Mouse (Mus musculus) kidney, adult 8-10 months (tissue): Measurements from ENCODE around the gene Btbd8.

Source experiments
- DNase-seq, 2 experiments: peaks; one replicate each; pipeline ENCODE4 v3.0.0; 2022

Btbd8 gene

DNA sequence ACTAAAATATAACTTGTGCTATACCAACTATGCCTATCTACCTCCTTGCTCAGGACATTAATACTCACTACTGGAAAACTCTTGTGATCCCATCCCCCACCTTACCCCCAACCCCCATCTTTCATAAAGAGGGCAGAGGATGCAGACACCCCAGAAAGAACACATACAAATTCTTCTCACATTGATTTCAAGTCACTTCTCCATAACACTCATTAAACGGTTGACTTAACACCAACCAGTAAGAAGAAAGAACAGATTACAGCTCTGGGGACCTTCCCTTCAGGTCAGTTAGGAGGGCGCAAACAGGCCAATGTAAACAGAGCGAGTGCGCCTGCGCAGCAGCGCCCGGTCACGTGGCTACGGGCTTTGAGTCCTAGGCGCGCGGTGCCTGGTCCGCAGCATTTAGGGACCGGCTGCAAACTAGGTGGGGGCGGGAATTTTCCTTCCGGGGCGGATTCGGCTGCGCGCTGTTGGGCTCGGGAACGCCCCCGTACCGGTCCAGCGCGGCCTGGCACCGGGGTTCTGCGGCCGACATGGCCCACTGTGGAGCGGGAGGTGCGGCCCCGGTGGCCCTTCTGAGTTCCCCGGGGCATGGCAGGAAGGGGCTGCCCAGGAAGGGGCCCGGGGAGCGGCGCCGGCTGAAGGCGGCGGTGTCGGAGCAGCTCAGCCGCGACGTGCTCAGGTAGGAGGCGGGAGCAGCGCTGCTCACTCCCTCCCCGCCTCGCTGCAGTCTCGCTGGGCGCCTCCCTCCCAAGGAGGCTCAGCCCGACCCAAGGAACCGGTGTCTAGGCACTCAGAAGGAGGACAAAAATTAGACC, at the start of gene Btbd8:
Gene Btbd8, plus strand, starts transcription at position 534 of the 818 bp plus-strand sequence.
- peak; percentile 93 to 94 for DNase-seq

DNA sequence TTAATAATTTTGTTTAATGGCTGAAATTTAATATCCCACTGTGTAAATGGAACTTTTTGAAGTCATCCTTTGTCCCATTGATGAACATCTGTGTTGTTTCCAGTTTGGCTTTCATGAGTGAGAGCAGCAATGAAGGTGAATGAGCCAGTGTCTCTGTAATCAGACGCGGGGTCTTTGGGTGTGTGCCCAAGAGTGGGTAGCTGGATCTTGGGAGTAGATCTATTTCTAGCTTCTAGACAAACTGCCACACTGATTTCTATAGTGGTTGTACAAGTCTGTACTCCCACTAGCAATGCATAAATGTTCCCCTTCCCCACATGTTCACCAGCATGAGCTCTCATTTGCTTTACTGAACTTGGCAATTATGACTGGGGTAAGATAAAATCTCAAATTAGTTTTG, 48.4 kb upstream of the Btbd8 start:
- no peak for DNase-seq

DNA sequence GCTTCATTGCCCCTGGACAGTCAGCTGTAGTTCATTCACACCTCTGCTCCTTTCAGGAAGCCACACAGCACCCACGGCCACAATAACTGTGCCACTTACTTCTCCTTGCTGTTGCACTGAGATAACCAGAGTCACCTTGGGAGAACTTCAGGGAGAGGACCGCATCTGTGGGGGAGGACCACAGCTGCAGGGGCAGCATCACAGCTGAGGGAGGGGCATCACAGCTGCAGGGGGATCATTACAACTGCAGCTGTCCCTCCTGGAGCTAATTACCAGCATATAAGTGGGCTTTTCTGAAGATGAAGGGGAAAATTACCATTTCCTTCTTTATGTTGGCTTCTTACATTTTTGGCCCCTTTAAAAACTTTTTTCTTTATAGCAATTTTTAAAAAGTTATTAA, 43.4 kb upstream of the Btbd8 start:
- no peak for DNase-seq

DNA sequence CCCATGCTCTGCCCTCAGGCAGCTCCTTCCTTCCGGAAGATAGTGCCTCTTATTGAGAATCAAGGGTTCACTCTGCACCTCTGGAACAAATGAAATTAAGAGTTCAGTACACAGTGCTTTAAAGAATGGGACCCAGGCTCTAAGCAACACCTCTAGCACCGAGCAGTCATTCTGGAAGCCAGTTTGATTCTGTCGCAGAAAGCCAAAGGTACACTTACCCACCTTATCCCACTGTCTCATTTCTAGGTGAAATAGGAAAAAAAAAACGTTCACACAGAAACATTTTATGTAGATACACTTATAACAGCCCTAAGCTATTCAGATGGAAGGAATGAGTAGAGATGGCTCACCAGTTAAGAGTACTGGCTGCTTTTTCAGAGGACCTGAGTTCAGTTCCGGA, 35.4 kb upstream of the Btbd8 start, which contains the start of gene Ephx4:
Gene Ephx4, plus strand, starts transcription at position 301 of the 400 bp plus-strand sequence.
- no peak for DNase-seq

DNA sequence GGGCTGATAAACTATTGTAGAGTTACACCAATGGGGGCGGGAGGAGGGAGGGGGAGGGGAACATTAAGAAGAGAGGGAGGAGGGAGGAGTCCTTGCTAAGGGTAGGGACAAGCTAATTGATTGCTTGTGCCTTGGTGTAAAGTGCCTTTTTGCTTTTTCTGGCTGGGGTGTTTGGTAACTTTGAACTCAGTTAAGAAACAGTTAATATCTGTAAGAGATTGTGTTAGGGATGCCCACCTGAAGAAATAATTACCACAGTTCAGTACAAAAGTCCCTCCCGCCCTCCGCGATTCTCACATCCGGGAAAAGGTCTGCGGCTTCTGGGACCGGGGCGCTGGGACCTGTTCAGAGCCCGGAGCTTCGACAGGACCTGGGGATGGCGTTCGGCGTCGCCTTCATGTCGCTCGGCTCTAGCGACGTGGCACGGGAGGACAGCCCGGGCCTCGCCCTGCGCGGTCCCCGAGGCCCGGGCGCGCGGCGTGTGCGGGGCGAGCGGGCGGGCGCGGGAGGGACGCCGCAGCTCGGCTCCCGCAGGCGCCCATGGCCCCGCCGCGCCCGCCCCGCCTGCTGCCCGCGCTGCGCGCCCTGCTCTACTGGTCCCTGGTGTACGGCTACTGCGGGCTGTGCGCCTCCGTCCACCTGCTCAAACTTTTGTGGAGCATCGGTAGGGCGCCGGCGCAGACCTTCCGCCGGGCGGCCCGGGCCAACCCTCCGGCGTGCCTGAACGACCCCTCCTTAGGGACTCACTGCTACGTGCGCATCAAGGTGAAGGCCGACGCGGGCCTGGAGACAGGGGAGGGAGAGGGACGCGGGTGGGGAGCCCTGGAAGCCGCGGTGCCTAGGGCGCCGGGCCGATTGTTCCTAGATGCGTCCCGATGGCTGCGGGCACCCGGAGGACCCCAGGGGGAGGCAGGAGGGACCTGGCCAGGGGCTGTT, 34.5 kb upstream of the Btbd8 start:
- DNase-seq: no peak

DNA sequence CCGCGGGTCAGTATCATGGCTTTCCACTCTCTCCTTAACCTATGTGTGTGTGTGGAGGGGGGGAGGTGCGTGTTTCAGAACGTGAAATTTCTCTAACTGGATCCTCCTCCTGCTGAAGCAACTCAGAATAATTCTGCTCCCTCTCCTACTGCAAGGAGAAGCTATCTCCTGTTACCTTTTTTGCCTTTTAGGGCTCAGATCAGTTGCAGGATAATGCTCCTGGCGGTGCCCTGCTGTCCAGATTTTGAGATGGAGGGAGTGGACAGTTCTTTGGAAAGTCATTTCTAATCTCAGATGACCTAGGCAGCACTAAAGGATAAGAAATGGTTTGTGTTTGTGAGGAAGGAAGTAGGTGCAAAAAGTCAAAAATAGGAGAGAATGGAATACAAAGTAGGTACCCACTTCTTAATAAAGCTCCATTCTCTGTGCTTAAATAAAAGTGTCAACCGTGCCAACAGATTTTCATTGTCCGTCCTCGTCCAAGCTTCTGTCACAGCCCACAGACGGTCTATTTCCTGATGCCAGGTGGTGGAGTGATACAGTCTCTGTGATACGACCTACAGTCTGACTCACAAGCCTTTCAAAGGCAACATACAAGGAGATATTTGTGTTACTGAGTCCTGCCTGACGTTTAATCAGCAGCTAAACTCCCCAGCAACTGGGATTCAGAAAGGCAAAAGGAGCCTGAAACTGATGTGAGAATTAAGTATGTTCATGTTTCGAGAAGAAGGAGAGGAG, 33.7 kb upstream of the Btbd8 start:
- DNase-seq: no peak

DNA sequence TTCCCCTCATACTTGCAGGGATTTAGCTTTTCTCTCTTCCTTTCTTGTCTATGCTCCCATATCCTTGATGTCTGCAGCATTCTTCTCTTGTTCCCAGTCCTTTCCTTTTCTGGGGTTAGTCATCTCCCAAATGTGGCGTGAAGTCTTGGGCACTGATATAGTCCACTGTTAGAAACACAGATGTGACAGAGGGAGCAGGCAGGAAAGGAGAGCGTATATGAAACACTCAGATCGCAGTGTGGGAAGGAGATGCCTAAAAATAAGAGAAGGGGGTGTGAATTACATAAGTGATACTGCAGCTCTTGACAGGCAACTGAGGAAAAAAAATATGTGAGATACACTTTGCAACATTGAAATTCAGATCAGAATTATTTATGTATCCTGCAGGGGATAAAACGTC, 32.4 kb upstream of the Btbd8 start:
- no peak for DNase-seq

DNA sequence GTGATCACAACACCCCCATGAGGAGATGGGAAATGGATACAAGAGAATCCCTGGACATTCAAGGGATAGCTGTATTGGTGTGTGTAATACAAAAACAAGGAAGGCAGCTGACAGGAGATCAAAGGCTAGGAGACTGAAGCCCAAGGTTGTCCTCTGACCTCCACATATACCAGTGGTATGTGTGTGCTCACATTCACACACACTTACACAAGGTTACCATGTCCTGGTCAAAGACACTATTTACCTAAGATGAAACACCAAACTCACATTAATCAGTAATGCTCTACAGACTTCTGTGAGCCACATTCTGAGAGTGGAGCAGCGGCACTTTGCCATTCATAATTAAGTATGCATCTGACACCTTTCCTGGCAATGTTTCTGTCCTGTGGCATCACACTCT, 27.5 kb upstream of the Btbd8 start:
- no peak for DNase-seq

DNA sequence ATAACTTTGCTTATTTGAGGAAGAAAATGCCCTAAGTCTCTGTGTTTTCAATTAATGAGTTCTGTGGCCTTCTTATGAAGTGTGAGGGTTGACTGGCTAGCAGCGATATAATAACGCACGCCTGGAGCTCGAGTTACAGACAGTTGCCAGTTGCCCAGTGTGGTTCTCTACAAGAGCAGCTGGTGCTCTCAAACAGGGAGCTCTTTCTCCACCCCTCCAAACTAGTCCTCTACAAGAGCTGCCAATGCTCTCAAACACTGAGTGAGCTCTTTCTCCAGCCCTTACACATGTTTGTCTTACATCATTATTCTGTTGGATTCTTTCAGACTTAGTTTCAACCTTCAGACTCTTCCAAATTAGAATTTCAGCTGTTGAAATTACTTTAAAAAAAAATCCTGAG, 26.5 kb upstream of the Btbd8 start:
- no peak for DNase-seq

DNA sequence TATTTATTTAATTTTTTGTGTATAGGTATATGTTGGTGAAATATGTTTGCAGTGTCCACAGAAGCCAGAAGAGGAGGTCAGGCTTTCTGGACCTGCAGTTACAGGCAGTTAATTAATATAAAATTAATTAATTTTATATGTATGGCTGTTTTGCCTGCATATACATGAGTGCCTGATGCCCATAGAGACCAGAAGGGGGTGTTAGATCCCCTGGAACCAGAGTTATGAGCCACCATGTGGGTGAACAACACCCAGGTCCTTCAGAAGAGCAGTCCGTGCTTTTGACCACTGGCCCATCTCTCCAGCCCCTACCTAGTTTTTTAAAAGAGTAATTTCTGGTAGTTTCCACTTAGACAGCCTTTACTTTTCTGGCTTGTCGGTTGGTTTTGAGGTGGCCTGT, 25.5 kb upstream of the Btbd8 start:
- no peak for DNase-seq

DNA sequence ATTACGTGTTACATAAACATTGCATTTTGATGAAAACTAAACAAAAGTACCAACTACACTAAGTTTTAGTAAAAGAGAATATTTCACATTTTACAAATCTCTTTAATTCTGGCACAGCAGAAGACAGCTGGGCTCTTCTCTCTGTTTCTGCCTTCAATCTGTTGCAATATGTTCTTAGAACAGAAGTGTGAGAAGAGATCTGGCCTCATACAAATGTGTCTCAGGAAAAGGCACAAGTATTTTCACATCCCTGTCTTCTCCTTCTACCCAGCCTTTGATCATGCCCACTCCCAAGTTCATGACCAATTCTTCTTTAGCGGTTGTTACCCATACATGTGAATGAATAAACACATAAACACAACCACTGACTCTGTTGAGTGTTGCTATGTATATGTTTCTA, 22.7 kb upstream of the Btbd8 start:
- DNase-seq: no peak

DNA sequence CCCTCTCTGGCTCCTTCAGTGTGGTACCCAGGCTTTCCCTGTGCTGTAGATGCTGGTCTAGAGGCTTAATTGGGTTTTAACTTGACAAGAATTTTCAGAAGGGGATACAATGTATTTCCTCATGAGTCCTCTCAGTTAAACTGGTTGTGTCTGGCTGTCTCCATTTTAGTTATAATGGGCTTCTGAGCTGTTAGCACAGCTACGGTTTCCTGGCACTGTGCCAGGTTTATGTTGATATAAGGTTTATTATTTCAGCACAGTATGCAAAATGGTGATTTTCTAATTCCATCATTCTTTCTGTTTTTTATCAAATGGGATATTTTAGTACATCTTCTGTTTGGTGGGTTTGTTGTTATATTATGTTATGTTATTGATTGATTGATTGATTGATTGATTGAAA, 16.1 kb upstream of the Btbd8 start:
- no peak for DNase-seq

DNA sequence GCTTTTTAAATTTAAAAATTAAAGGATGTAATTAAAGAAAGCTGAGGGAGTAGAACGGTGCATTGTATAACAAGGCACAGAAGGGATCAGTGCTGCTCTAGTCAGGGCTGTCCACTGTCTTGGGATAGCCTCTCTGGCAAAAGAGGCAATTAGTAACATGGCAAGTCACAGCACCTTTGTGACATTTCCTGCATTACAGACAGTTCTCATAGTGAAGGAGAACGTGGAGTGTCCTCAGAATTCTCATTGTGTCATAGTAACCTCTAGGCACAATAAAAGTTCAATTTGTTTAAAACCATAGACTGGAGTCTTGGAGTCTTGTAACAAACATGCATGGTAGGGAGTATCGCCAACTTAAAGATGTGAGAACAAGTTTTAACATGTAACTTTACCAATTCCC, 6.5 kb upstream of the Btbd8 start, which contains the start of gene Lpcat2b:
Gene Lpcat2b, plus strand, starts transcription at position 301 of the 400 bp plus-strand sequence.
- no peak for DNase-seq

DNA sequence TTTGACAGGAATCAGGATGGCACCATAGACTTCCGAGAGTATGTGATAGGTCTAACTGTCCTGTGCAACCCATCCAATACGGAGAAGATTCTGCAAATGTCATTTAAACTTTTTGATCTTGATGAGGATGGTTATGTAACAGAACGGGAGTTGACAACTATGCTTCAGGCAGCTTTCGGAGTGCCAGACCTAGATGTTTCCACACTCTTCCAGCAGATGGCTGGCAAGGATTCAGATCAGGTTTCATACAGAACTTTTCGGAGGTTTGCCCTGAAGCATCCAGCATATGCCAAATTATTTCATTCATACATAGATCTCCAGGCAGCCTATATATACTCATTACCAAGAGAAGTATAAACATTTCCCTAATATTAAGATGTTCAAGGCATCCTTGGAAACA, 3.8 kb upstream of the Btbd8 start:
- DNase-seq: no peak

DNA sequence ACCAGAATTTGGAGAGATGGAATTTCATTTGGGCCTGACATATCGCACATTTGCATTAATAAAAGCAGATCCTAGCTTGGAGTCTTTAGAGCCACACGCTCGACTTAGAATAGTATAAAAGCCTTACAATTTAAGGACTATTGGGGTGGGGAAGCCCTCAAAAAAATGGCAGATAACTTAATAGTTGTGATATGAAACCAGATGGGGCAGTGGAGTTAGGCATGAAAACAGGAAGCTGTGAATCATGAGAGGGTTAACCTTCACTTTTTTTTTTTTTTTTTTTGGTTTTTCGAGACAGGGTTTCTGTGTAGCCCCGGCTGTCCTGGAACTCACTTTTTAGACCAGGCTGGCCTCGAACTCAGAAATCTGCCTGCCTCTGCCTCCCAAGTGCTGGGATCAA, 1.6 kb upstream of the Btbd8 start:
- DNase-seq: no peak

DNA sequence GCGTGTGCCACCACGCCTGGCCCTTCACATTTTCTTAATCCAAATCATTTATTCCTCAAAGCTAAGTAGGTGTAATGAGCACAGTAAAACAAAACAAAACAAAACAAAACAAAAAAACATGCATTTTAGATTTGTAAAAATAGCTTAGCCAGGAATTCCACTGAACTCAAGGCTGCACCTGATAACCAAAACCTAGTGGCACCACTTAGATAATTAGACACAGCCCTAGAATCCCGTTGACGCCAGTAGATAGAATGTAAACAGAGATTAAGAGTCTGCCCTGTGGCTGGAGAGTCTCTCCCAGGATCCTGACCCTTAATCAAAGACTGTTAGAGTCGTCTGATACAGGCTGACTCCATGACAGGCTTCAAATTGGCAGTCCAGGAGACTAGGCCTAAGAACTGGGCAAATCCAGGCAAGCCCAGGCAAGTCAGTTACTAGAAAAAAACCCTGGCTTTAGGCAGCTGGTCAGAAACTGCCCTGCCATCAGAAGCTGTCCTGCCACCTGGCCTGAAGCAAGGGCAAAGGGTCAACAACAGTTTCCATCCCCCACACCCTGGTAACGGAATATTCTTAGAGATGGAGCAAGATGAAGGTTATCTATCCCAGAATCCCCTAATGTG, 1.1 kb upstream of the Btbd8 start:
- no peak for DNase-seq

DNA sequence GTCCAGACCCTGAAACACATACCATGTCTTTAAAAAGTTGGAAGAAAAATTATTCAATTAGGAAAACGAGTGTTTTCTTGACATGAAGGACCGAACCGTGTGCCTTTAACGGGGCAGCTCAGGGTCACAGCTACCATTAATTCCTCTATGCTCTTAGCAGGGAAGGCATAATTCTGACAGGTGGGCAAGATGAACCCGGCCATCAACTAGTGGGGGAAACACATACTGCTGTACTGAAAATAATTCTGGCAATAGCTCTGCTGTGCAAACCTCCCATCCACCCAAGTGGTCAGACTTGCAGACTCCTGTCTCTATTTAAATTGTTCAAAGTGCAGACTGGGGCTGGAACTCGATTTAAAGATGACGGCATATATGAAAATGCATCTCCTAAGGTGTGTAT, 556 bp downstream of the Btbd8 start:
- peak in 1 of 2 experiments; percentile 5 for DNase-seq

DNA sequence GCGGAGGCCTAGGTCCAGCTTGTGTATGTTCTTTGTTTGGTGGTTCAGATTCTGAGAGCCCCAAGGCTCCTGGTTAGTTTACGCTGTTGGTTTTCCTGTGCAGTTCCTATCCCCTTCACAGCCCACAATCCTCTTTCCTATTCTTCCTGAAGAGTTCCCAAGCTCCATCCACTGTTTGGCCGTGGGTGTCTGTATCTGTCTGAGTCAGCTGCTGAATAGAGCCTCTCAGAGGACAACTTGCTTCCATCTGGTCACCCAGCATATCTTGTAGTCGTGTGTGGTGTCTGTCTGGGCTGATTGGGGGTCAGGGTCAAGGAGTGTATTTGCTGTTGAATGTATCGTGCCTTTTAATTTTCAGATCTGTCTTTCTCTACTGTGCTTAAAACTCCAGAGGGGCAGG, 4.1 kb downstream of the Btbd8 start:
- no peak for DNase-seq

DNA sequence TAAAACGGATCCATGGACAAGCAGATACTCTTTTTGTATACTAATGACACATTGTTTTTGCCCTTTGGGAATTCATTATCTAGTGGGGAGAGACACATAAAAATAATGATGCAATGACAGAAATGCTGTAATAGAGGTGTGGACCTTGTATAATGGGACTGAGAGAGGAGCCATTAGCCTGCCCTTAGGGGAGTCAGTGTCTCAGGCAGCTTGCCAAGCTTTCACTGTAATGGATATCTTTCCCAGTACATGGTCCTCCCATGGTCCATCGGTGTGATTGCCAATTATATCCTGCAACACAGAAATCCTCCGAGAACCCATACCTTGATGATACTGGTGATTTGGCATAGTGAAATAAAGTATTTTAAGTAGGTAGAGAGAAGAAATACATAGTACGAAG, 6.5 kb downstream of the Btbd8 start:
- DNase-seq: no peak

DNA sequence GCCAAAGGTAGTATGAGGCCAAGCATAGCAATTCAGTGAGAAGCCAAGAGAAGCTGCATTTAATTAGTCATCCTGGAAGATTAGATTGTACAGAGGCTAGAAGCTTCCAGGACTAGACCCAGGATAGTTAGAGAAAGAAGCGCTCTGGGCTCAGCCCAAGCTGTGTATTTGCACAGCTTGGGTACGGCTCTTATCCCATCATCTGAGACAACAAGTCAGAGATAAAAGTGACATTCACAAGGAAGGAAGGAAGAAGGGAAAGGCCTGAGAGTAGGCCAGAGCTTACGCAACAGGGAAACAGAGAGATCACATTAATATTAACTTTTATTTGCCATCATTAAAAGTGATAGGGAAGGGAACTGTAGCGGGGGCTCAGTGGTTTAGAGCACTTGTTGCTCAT, 10.2 kb downstream of the Btbd8 start:
- DNase-seq: no peak

DNA sequence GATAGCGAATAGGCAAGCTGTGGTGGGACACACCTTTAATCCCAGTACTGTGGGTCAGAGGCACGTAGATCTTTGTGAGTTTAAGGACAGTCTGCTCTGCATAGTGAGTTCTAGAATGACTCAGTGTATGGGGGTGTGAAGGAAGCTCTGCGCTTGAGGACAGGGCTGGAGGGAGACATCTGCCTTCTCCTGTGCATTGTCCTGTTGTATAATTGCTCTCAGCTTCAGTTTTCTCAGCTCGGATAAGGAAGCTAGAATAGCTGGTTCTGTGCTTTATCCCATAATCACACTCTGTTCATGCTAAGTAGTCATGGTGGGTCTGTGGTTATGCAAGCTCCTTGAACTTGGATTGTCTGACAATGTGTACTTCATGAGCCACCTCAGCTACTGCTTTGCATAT, 11.0 kb downstream of the Btbd8 start:
- DNase-seq: no peak

DNA sequence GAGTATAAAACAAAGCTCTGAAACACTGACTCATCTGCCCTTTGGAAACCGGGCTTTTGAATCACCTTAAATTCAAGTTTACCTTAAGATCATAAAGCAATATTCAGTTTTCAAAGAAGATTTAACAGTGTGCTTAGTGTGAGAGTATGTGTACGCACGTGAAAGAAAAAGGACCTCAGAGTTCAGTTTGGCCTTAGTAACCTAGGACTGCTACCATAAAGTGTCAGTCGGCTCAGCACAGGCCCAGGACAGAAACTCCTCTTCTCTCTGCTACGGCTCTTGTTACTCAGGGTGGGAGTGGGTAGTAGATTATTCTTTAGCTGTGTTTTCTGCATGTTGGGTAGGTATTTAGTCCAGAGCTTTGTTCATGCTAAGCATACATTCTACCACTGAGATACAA, 11.8 kb downstream of the Btbd8 start:
- DNase-seq: no peak

DNA sequence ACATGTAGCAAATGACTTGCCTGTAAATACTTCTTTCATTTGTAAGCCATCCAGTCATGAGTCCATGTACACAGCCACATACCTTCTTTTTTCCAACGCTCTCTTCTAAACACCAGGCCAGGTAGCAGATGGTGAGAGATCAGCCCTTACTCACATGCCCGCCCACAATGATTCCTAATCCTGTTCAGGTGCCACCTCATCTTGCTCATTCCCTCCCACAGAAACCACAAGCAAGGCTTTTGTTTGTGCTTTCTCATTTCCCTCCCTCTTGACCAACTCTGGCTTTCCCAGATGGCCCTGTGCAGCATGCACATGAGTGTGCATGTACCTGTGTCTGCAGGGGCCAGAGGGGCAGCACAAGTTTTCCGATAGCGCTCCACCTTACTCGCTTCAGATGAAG, 12.5 kb downstream of the Btbd8 start:
- DNase-seq: no peak
